Mouse (Mus musculus): ENCODE data around the gene Zbtb1.

DNA sequence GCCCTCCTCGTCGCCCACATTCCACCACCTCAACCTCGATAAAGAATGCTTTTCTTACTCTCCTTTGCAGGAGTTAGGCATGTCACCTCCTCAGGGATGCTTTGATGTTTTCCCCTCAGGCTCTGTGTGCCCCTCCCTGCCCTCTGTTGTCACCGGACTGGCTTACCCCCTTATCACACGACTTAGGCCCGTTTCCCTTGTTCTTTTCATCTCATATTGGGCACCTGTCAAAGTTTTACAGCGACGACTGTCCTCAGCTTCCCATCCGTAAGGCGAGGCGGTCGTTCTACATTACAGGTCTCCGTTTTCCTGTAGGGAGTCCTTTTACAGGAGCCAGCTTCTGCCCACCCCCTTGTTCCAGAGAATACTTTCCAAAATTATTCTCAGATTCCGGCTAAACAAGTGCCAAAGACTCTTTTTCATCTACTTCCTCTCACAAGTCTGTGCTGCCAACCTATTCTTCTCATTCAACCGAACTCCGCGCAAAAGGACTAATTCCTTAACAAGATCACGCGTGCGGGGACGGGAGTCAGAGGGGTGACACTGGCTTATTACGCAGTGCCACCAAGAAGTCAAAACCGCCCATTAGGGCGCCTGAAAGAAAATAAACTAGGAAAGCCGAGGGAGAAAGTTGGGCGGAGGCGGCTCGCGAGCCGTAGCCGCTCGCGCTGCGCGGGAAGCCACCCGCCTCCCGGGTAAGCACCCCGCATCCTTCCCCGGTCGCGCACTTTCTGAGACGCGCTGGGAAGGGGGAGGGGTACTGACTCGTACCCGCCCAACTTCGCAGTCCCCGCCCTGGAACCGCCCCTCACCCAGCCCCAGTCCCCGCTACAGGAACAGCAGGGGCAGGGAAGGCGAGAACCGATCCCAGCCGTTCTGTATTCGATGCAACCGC lies 33.2 kb downstream of the Zbtb1 start:
- TF ChIP-seq GATA1 (IDR thresholded peaks at IDR 0.05; ENCODE audit: low read length) (no peak), TAL1 (IDR thresholded peaks at IDR 0.05; ENCODE audit: low read length) (no peak)
